ENCODE assay signal across 14 mouse cellular contexts in the genomic region with DNA sequence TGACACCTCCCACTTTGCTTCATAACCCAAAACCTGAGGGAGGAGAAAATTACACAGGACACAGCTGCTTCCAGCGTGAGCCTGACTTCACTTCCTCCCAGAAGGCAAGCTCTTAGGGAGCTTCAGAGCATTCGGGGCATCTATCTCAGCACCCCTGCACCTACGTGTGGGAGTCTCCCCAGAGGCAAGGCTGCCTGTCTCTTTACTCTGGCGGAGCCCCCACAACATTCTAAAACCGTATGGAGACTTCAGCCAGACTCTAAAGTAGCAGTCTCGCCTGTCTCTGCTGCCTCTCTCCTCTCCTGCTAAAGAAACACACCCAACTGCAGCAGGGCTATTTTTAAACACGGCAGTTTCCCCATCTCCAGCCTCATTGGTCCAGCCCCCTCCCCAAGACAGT. TPM values are rescaled to one million over a fixed set of nuclear protein-coding genes. Genes with fewer than 3 reads are reported as not detected.
DNase-seq lines count a peak whose midpoint lies in the region; ATAC-seq lines count a peak whose summit lies in the region.
"Had no signal": no experiment of that assay in that cellular context is flagged by ENCODE, and none has a peak within 500 bp of the region (broad histone marks: within the 10 kb centered on the region; RNA-seq: fewer than 3 reads in every experiment).

No protein-coding gene starts in this region.

- WGBS in kidney, embryonic 15.5 days, result 20% methylated on average over 7 of the region's 7 CpGs

- H3K36me3 ChIP-seq in kidney, embryonic 15.5 days, result no peaks in the 10 kb centered on the region
- H3K36me3 ChIP-seq: embryonic facial prominence, embryonic 12.5 days; limb, embryonic 13.5 days; lung, embryonic 15.5 days had no signal

- DNase-seq in frontal cortex, postnatal 25 days (ENCODE audit: low spot score in 2 of 2), result no peak
- no peak for DNase-seq in kidney, postnatal 4 days
- DNase-seq in 3134 (ENCODE audit: extremely low read depth, insufficient read length, low spot score), result peak; percentile 31
- peak; percentile 18 for DNase-seq in heart, postnatal 4 days
- DNase-seq in ovary, postnatal 10 days (ENCODE audit: low spot score), result no peak
- no peak for DNase-seq in urinary bladder, adult 2 months (ENCODE audit: low spot score)
- DNase-seq: adrenal gland, adult 8-10 months; thymus, postnatal 36 days had no signal

- H3K4me2 ChIP-seq in kidney, embryonic 15.5 days, result no peak overlapping the region
- H3K4me2 ChIP-seq: embryonic facial prominence, embryonic 12.5 days; limb, embryonic 13.5 days; lung, embryonic 15.5 days; midbrain, embryonic 12.5 days had no signal

- peaks cover 19% of the 10 kb centered on the region for H3K4me1 ChIP-seq in kidney, embryonic 15.5 days
- H3K4me1 ChIP-seq: lung, embryonic 15.5 days had no signal

- H3K9me3 ChIP-seq in kidney, embryonic 15.5 days (replicated peaks), result no peaks in the 10 kb centered on the region
- H3K9me3 ChIP-seq: embryonic facial prominence, embryonic 12.5 days; limb, embryonic 13.5 days; lung, embryonic 15.5 days; midbrain, embryonic 12.5 days had no signal

- no peak overlapping the region for H3K4me3 ChIP-seq in kidney, embryonic 15.5 days (replicated peaks)
- H3K4me3 ChIP-seq: embryonic facial prominence, embryonic 12.5 days; limb, embryonic 13.5 days; lung, embryonic 15.5 days; midbrain, embryonic 12.5 days had no signal

- peaks cover 8% of the 10 kb centered on the region; the same call in 1 of the 2 replicates for H3K27me3 ChIP-seq in kidney, embryonic 15.5 days

- ATAC-seq in frontal cortex, adult (ENCODE audit: low TSS enrichment), result peak; percentile 51
- ATAC-seq in kidney, embryonic 15.5 days (replicated peaks; ENCODE audit: low FRiP score), result no peak

- H3K9ac ChIP-seq in kidney, embryonic 15.5 days, result no peak overlapping the region
- H3K9ac ChIP-seq: embryonic facial prominence, embryonic 12.5 days; limb, embryonic 13.5 days; lung, embryonic 15.5 days; midbrain, embryonic 12.5 days had no signal

- peak overlapping the region; percentile 28; the same call in 1 of the 2 replicates for H3K27ac ChIP-seq in kidney, embryonic 15.5 days
- H3K27ac ChIP-seq: embryonic facial prominence, embryonic 12.5 days; limb, embryonic 13.5 days; lung, embryonic 15.5 days; midbrain, embryonic 12.5 days had no signal

RNA-seq across cellular contexts. Expression of a gene that starts 3.2 kb away (rescaled TPM):
- polyA plus RNA-seq in kidney, embryonic 15.5 days (2015; fragmentation: Nextera tagmentation; extraction: Ambion mirVana), result 38.1 and 41.2 TPM in 2 replicates
- 100 to 1,000 TPM; 431 to 441 TPM for total RNA-seq in heart, postnatal 4 days (2021)
- polyA plus RNA-seq in urinary bladder, adult 2 months (2012; rRNA removed), result 94.0 and 119 TPM in 2 replicates

RNA-seq across cellular contexts. Expression of a gene that starts 37.0 kb away (rescaled TPM):
- 314 and 337 TPM in 2 replicates for polyA plus RNA-seq in kidney, embryonic 15.5 days (2015; fragmentation: Nextera tagmentation; extraction: Ambion mirVana)
- 100 to 1,000 TPM; 273 to 301 TPM for total RNA-seq in heart, postnatal 4 days (2021)
- 312 and 316 TPM in 2 replicates for polyA plus RNA-seq in urinary bladder, adult 2 months (2012; rRNA removed)

Comparison
In these comparisons a context has a peak if more than half of its experiments do, and no peak if none do; other contexts are left out.
1. DNase-seq: peak in 3134 (single experiment) and heart, postnatal 4 days (single experiment); none in frontal cortex, postnatal 25 days (0 of 2), kidney, postnatal 4 days (0 of 2), ovary, postnatal 10 days (single experiment) and urinary bladder, adult 2 months (single experiment).